Mouse (Mus musculus) left cerebral cortex, adult 18-20 months (tissue): ENCODE measurements at regions not wholly inside any gene's neighbourhood (a gene's known extent, or its start where the extent isn't known, plus 50 kb on each side); places are given as distances from the start of the nearest gene placed in this dataset.

Source experiments
- DNase-seq, 2 experiments: peaks; one replicate each; pipeline ENCODE4 v3.0.0; 2021 to 2022; ENCODE audit warnings: low spot score in 2 of 2, mixed read lengths in 1 of 2

DNA sequence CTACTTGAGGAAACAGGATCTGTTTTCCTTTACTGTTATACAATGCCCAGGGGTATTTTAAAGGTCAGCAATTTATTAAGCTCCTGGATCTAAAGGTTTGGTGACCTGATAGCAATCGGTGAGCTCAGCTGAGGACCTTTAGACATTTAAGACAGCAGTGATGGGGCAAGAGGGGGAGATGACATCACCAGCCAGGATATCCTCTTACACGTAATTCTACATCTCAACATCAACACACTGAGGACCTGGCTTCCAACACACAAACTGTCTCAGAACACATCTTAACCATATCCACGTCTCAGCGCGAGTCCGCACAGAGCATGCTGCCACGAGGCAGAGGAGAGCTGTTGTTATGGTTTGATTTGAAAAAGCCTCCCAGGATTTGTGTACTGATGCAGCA is 69.2 kb downstream of the Nhlrc3 start:
- no peak for DNase-seq

DNA sequence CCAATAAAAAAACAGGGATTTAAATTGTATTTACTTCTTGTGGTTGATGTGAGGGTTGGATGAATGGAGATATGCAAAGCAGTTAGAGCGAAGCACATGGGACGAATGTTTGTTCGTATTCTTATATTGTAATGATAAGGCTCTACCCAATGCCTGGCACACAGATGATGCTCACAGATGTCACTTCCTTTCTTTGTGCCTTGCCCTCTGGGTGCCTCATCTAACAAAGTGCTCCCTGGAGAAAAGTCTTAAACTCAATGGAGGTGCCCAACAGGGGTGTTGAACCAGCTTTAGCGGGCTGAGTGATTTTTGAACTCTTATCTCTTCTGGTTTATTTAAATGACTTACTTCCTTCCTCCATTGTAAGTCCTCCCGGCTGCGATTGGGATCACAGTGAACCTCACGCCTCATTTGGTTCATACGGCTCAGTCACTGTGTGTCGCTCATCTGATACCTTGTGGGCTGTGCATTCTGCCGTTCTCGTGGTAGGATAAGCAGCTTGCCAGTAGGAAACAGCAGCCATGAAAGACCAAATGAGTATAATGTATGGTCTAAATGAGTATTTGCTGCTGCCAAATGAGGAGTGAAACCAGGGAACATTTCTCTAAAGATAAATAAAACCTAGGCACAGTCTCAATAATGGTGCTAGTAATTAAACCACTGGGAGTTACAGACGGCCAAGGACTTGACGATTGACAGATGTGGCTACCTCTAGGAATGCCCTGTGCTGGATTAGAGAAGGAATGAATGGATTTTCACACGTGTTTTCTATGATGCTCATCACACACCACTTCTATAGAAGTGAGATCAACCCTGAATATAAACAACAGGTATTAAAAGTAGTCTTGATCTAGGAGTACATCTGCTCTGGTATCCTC is 81.2 kb downstream of the Nhlrc3 start:
- DNase-seq, result no peak

DNA sequence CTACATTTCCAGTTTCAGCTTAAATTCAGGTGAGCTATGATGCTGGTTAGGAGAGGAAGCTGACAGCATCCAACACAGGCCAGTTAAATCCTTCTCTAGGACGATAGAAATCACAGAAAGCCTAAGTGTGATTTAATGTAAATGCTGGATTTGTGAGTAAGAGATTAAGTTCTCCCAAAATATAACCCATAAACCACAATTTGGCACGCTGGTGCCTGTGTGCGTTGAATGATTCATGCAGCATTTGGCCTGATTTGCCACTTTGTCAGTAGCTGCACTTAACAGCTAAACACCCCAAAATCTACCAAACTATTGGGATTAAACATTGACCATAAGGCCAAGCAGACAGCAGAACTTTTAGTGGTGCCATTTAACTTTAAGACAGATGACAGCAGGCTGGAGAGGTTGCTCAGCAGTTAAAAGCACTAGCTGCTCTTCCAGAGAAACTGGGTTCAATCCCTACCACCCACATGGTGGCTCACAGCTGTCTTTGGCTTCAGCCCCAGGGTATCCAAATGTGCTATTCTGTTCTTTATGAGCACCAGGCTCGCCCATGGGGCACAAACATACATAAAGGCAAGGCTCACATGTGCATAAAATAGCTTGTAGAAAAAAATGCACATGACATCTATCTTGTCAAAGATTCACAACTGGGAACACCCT is 83.5 kb downstream of the Nhlrc3 start:
- peak; percentile 28 to 40 for DNase-seq

DNA sequence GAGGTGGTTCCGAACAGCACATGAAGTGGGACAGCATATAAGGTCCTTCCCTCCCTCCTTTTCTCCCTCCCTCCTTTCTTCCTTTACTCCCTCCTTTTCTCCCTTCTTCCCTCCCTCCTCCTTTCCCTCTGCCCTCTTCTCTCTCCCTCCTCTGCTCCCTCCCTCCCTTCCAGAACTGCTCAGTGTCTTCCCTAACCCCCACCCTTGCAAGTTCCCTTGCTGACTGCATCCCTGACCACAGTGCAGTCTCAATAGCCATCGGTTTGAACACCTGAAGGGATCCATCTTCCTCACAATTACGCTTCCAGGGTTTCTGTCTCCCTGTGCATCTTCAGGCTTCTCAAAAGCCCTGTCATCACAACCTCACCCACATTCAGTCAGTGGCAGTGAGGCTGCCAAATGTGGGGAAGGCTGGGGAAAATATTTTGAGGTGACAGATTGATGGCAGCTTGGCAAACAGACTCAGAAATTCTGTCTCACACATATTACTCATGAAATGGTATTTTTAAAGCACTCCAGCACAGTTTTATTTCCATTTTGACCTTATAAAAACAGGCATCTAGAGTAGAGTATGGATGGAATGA is 86.2 kb downstream of the Nhlrc3 start:
- DNase-seq, result peak; percentile 16 to 48

DNA sequence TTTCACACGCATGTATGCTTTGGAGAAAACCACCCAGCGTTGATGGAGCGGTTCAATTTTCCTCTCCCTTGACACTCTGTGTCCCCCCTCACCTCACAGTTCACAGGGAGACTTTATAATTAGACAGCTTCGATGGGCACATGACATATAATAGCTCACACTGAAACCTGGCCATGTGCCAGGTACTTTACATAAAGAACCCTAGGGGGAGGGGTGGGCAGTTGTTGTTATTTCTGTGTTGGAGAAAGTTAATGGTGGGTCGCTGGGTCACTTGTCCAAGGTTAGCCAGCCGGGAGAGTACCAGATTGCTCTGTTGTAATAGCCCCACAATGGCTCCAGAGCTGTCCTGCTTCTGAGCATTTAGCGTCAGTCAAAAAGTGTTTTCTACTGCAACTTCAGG is 90.2 kb downstream of the Nhlrc3 start:
- DNase-seq, result no peak

DNA sequence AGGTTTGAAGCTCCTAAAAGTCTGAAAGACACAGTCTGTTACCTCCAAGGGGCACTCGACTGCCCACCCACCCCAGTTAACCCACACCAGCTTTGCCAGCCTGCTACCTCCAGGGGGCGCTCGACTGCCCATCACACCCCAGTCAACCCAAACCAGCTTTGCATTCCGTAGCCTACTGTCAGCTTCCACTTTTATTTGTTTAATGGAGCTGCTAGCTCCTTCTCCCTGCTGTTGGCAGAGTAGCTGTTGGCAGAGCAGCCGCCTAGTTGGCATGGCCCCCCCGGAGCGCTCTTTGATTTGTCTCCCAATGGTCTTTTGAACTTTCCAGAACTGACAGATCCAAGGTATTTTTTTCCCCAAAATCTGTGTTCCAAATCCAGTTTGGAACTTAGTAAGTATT is 91.2 kb downstream of the Nhlrc3 start:
- DNase-seq, result peak; percentile 6 to 7

DNA sequence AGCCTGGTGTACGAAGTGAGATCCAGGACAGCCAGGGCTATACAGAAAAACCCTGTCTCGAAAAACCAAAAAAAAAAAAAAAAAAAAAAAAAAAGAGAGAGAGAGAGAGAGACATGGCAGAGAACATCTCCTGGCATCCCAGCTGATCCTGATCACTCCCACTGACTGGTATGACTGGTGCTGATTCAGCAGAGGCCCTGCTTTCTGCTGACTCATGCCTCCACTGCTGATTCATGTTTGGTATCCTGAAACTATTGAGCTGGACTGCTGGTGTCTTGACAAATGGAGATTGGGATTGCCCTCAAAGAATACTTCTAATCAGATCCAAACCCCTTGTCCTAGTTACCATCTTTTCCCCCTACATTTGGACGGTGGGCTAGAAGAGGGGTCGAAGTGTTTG is 101.9 kb downstream of the Nhlrc3 start:
- no peak for DNase-seq

DNA sequence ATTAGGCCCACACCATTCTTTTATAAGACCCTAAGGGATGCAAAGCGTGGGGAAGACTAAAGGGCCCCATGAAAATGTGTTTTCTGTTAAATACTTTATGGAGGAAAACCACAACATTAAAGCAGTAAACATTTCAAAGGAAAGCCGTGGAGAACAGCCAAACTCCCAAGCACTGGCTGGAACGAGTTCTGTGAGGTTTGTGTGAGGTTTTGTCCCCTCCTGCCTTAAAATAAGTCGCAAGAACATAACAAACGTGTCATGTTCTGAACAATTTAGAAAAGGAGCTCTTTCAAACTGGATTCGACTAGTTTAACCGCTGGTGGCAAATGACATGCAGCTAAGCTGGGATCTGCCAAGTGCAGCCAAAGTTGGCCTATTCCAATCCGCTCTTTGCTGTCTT is 109.4 kb downstream of the Nhlrc3 start:
- no peak for DNase-seq

DNA sequence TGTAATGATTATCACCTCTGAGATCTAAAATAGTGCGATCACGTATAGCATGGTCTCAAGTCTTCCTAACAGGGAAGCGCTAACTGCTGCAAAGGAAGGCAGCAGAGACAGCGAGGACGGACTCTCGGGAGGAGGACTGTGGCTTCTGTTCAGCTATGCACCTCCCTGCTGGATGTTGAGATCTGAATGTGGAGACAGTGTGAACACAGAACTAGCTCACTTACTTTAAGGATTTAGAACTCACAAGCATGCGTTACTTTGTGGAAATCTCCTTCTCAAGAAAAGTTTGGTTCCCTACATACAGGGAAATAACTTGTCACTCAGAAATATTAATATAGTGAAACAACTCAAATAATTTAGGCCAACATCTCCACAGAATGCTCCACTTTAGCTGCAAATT is 109.8 kb downstream of the Nhlrc3 start:
- no peak for DNase-seq

DNA sequence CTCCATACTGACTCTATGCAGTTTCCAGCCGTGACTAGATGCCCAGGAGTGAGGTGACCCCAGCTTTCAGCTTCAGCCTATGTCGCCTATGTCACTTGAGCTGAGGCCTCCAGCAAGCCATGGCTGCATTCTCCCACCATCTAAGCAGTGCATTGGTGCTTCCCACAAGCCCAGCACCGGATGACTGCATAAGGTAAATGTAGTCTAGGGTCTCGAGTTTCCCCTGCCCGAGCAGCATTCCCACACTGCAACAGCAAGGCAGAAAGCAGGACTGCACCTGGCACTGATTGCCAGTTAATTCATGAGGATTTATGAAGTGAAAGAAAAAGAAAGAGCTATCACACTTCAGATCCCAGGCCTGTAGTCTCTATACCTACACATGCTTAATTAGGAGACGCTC is 119.5 kb downstream of the Nhlrc3 start:
- DNase-seq, result no peak

DNA sequence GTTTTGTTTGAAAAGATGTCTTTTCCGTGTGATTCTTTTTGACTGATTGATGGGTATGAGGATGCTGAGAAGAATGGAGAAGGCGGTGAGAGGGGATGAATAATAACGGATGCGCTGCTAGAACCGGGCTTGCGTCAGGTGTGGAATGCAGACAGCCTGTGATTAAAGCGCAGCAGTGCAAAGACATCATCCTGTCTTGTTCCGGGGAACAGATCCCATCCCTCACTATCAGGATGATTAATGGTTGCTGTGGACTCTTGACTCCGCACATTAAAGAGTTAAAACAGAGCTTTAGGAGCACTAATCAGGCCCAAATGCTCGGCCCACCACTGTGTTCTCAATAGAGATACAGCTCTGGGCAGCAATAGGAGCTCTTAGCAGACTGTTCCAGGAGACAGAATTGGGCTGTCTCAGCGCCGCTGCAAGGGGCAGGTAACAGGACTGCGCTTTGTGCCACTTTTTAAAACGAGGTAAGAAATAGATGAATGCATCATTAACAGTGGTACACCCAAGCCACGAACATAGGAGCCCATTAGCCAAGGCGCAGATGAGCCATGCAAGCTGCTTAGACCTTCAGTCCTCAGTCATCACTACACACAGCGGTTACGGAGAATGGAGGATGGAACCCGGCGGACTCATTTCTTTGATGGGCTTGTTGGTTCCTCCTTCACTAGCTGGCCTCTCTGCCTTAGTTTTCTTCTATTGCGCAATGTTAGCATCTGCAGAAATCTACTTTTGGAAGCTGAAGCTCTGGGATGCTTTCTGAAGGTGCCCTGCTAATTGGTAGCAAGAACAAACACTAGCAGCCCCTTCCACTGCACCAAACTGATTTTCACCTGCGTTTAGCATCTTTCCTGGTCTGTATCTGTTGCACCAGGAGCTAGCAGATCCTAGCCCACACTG is 121.6 kb downstream of the Nhlrc3 start:
- DNase-seq, result no peak

DNA sequence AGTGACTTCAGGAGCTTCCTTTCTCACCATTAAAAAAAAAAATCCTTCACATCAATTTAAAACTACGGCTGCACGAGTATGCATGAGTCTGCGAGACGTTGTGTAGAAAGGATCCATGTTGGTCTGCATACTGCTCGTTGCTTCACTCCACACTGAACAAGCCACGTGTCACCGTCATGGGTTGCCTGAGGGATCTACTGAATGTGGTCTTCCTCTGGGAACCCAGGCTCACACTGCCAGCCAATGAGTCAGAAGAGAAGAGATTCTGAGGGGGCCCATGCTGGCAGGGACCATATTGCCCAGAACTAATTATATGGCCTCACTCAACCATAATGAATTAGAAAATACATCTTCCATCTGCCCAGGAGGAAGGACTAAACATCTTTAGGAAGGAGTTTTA is 124.6 kb downstream of the Nhlrc3 start:
- DNase-seq, result no peak

DNA sequence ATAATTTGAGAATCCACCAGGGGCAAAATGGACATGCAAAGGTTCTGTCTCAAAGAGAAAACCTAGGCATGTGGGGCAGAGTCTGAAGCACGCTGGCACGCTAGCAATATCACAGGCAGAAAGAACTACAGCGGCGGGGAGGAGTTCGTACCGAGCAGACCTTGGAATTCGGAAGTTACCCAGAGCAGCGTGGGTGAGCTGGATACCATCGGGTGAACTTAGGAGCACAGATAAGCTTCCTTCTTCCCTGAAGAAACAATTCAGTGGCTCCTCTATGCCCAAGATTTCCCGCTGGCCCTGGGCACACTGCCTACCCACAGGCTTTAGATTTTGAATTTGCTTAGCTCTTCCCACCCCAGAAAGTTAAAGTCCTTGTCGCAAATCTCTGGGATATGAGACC is 129.1 kb downstream of the Nhlrc3 start:
- DNase-seq, result no peak

DNA sequence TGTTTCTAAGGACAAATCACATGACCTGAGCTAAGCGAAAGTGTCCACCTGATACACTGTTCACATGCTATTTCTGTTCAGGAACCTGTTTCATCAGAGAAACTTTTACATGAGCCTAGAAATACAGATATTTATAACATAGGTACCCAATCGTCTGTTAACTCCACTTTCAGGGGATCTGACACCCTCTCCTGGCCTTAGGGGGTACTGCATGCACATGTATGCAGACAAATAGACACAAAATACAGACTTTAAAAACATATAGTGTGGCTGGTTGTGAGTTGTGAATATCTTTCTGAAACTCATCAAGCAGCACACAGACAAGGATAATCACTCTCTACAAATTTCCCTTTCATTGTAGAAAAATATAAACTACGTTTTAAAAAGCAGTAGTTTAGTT is 133.6 kb downstream of the Nhlrc3 start:
- peak in 1 of 2 experiments; percentile 9 for DNase-seq

DNA sequence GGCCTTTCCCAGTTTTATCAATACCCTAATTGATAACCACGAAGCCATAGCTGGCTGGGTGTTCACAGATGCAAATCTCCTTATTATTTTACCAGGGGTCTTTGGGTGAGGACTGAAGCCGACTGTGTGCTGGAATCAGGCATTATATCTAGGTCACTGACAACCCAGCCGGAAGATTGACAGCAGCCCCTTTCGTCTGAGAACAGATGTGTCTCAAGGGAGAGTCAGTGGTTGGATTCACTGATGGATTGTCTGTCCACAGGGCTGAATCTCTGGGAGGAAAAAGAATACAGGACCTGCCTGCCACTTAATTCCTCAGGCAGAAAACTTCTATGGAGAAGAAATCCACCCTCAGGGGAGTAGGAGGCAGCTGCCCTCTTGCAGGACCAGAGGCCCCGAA is 135.7 kb downstream of the Nhlrc3 start:
- DNase-seq, result no peak

DNA sequence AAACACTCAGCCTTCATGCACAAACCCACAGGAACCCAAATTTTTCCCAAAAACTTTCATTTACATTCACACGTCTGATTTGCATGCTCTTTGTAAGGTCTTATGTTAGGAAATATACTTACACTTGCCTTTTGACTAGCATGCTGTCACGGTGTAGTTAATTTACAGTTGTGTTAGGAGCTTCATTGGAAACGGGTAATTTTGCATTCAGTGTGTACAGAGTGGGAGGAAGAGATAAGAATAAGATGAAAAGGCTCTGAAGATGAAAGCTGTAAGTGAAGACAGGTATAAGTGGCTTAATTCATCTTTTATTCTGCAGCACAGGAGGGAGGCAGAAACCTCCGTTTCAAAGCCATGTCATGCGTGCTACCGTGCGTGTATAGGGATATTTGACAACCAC is 136.2 kb downstream of the Nhlrc3 start:
- no peak for DNase-seq

DNA sequence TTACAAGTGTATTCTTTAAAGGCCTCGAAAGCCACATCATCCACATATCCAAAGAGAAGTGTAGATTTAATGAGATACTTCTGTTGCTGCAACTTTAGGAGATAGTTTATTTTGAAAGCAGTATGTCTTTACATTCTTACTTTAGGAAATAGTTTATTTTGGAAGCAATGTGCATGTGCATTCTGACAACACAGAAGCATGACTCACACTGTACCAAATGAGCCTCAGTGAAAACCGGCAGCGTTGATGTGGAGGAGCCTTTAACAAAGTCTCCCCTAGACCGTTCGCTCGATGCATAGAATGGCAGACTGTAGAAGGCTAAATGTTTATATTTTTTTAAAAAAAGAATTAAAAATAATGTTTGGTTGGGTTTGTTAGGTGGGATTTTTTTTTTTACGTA is 138.1 kb downstream of the Nhlrc3 start:
- DNase-seq, result no peak

DNA sequence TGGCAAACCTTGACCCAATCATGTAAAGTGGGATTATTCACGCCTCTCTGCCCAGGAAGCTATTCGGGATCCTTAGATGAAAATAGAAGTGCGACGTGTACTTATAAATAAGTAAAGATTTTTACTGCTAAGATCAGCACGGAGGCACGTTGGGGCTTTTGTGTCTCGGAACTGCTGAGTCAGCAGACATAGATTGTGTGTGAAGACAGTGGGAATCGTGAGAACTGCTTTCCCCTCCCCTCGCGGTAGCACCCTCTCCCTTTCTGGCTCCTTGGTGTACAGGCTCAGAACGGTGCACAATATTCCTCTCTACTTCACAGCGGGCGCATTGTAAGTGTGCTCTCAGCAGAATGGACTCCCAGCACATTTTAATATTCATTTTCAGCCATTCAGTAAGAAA is 138.7 kb downstream of the Nhlrc3 start:
- DNase-seq, result no peak

DNA sequence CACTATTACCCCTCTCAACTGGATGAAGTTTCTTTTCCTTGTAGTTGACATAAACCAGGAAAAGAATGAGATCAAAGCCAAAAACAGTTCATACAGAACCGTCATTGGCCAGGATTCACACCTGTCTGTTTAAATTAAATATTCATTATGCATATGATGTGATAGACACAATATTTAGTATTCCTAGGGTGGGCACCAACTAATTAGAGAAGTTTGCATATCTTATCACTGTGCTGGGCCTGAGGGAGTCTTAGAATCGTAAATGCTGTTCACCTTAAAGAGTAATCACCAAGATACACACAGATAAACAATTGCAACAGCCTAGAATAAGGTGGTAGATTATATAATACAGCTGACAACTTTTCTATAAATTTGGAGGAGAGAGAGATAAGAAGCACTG is 147.7 kb downstream of the Nhlrc3 start:
- no peak for DNase-seq
